Mouse (Mus musculus): Measurements from ENCODE around the gene Gm2a.

Gm2a gene

DNA sequence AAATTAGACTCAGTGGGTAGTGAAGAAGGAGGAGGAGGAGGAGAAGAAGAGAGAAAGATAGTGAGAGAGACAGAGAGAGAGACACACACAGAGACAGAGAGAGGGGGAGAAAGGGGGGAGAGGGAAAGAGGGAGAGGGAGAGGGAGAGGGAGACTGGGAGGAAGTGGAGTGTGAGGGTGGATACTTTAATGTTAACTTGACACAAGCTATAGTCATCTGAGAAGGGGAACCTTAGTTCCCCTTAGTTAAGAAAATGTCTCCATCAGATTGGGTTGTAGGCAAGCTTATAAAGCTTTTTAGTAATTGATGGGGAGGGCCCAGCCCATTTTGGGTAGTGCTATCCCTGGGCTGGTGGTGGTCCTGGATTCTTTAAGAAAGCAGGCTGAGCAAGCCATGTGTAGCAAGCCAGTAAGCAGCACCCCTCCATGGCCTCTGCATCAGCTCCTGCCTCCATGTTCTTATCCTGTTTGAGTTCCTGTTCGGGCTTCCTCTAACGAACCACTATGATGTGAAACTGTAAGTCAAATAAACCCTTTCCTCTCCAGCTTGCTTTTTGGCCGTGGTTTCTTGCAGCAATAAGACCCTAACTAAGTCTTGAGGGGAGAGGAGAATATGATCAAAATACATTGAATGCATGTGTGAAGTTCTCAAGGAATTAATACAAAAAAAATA lies 56.6 kb downstream of the Gm2a start:
- in situ Hi-C loops (cut with MboI; ENCODE audit: low pct_unique_long_range_greater_than_20kb in 1 of 2, low sequenced_read_pairs in 2 of 2, unreplicated experiment in 1 of 2), result no loop called here

GRCm38 (mm10) chr11:55155070-55155421 lies 57.1 kb downstream of the Gm2a start:
- in situ Hi-C loops (cut with MboI; ENCODE audit: low pct_unique_long_range_greater_than_20kb in 1 of 2, low sequenced_read_pairs in 2 of 2, unreplicated experiment in 1 of 2), result no loop called here

GRCm38 (mm10) chr11:55158785-55159359 lies 61.0 kb downstream of the Gm2a start:
- in situ Hi-C loops (cut with MboI; ENCODE audit: low pct_unique_long_range_greater_than_20kb in 1 of 2, low sequenced_read_pairs in 2 of 2, unreplicated experiment in 1 of 2), result no loop called here
